Mouse (Mus musculus): ENCODE measurements around the gene Serpinb6b.

Serpinb6b gene

GRCm38 (mm10) chr13:32975710-32976109 lies 10.7 kb downstream of the Serpinb6b start:
- DNase-seq: no peak

GRCm38 (mm10) chr13:32982556-32983042 lies 17.6 kb downstream of the Serpinb6b start:
- DNase-seq: no peak

GRCm38 (mm10) chr13:32986256-32986655 lies 21.2 kb downstream of the Serpinb6b start:
- DNase-seq: no peak

GRCm38 (mm10) chr13:32993152-32993893 lies 28.3 kb downstream of the Serpinb6b start:
- DNase-seq: no peak

GRCm38 (mm10) chr13:32993894-32994242 lies 28.9 kb downstream of the Serpinb6b start:
- DNase-seq: no peak

- DNase-seq: no peak
Observed at GRCm38 (mm10) chr13:32995051-32995450, 30.0 kb downstream of the Serpinb6b start.

GRCm38 (mm10) chr13:33001341-33001740 lies 36.3 kb downstream of the Serpinb6b start:
- no peak for DNase-seq

- no peak for DNase-seq
Observed at GRCm38 (mm10) chr13:33002950-33003349, 37.9 kb downstream of the Serpinb6b start, which contains the start of gene Serpinb9. Gene Serpinb9 (plus strand): TSS chr13:33003250.

GRCm38 (mm10) chr13:33003523-33004413 lies 38.8 kb downstream of the Serpinb6b start:
- no peak for DNase-seq

GRCm38 (mm10) chr13:33004414-33005105 lies 39.6 kb downstream of the Serpinb6b start:
- DNase-seq: peak; percentile 88

- DNase-seq: no peak
Observed at GRCm38 (mm10) chr13:33005501-33006075, 40.6 kb downstream of the Serpinb6b start.

GRCm38 (mm10) chr13:33006555-33006954 lies 41.5 kb downstream of the Serpinb6b start:
- DNase-seq: no peak

GRCm38 (mm10) chr13:33012395-33012794 lies 47.4 kb downstream of the Serpinb6b start:
- DNase-seq: no peak

GRCm38 (mm10) chr13:33013271-33013670 lies 48.3 kb downstream of the Serpinb6b start:
- no peak for DNase-seq

GRCm38 (mm10) chr13:33022371-33022770 lies 57.4 kb downstream of the Serpinb6b start:
- DNase-seq: no peak

GRCm38 (mm10) chr13:33026427-33027057 lies 61.5 kb downstream of the Serpinb6b start:
- DNase-seq: no peak

GRCm38 (mm10) chr13:33027244-33027643 lies 62.2 kb downstream of the Serpinb6b start, which contains the start of gene Serpinb9b:
Gene Serpinb9b (plus strand): TSS chr13:33027416.
- no peak for DNase-seq

- DNase-seq: no peak
Observed at GRCm38 (mm10) chr13:33028146-33028545, 63.1 kb downstream of the Serpinb6b start.

- DNase-seq: no peak
Observed at GRCm38 (mm10) chr13:33028550-33028949, 63.5 kb downstream of the Serpinb6b start.

Data from kidney, adult 18-20 months (tissue).